Mouse (Mus musculus) testis, adult 2 months (tissue): Measurements from ENCODE around the gene Fpgt. TPM values are rescaled to one million over a fixed set of nuclear protein-coding genes. Genes with fewer than 3 reads are reported as not detected.
A peak's percentile ranks its signal among the peaks of the same experiment; 100 is the strongest.

Experiments used
- H3K27ac ChIP-seq: fragments of 200-500 bp; 2 replicates; pipeline ENCODE4 v1.5.1; 2012; ENCODE audit warnings: low read depth, low read length; ENCODE audit not compliant: control insufficient read depth, insufficient read depth
- H3K27me3 ChIP-seq: fragments of 200-500 bp; 2 replicates; pipeline ENCODE4 v1.6.1; 2012; ENCODE audit warnings: mild to moderate bottlenecking, low read length, moderate library complexity; ENCODE audit not compliant: control insufficient read depth, insufficient read depth
- H3K36me3 ChIP-seq: fragments of 200-500 bp; 2 replicates; pipeline ENCODE4 v1.6.1; 2012; ENCODE audit warnings: mild to moderate bottlenecking, low read length; ENCODE audit not compliant: control insufficient read depth, insufficient read depth
- H3K4me1 ChIP-seq: fragments of 200-500 bp; 2 replicates; pipeline ENCODE4 v1.6.1; 2012; ENCODE audit warnings: low read length; ENCODE audit not compliant: control insufficient read depth, insufficient read depth
- H3K4me3 ChIP-seq: fragments of 200-500 bp; 2 replicates; pipeline ENCODE4 v1.5.1; 2012; ENCODE audit warnings: low read depth, mild to moderate bottlenecking, low read length, moderate library complexity, mixed read lengths; ENCODE audit not compliant: control insufficient read depth
- CTCF ChIP-seq: fragments of 200-500 bp; IDR thresholded peaks from 2 replicates; pipeline ENCODE4 v1.5.1; 2012; ENCODE audit warnings: low read depth, mild to moderate bottlenecking, inconsistent platforms, low read length, moderate library complexity; ENCODE audit not compliant: control insufficient read depth, insufficient read depth, insufficient replicate concordance
- POLR2A ChIP-seq: fragments of 200-500 bp; IDR thresholded peaks from 2 replicates; pipeline ENCODE4 v1.6.1; 2012; ENCODE audit warnings: low read depth, mild to moderate bottlenecking, inconsistent platforms, low read length, moderate library complexity; ENCODE audit not compliant: control insufficient read depth
- polyA plus RNA-seq: library from polyadenylated mRNA; depleted of rRNA; stranded (reverse); fragments of >200 nt; gene quantifications from 2 replicates; pipeline ENCODE4 v1.2.3, GENCODE M21; 2012; rRNA removed

Gene Fpgt
- 8.2 and 12.5 TPM in 2 replicates for polyA plus RNA-seq

DNA sequence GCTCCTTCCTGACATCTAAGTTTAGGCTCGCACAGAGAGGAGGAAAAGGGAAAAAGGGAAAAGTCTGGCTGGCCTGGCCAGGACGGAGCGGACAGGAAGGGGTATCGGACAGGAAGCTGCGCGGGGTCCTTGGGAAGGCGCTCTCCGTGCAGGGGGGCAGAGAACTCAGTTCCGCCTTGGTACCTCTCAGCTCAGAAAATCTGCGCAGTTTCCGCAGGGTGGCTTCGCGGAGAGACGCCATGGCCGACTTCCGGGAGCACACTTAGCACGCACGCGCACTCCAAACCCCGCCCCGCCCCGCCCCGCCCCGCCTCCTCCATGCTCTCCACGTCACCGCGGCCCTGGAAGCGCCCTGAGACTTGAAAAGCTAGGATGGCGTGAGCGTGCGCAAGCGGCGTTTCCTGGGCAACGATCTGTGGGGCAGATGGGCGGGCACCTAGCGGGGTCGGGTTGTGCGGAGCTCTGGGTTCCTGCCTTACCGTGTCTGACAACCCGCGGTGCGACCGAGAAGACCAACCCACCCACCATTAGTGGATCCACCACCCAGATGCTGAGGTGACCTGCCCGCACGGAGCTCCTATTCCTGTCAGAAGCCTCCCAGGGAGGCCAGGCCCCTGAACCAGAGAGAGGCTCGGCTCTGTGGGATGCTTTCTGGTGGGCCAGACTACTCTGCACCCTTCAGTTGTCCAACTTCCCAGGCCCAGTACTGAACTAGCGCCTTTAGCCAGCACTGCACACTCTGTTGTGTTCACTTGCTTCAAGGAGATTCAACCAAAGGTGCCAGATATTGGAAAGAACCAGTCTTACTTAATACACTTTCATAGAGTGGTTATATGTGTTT lies at the start of gene Fpgt, which contains the start of gene Lrriq3:
Gene Fpgt, minus strand, starts transcription at position 288 of the 841 bp plus-strand sequence.
Gene Lrriq3, plus strand, starts transcription at position 319 of the 841 bp plus-strand sequence.
- 0 out of 2 replicates have a peak, but pooled peaks cover 1% of the 10 kb centered on the region for H3K36me3 ChIP-seq
- H3K27ac ChIP-seq, result peak within 1 kb of the TSS; percentile 80
- peak within 1 kb of the TSS; percentile 92 for H3K4me3 ChIP-seq
- no peaks in the 10 kb centered on the region for H3K27me3 ChIP-seq
- H3K4me1 ChIP-seq, result no peaks in the 10 kb centered on the region
- TF ChIP-seq CTCF (no peak), POLR2A (peak; percentile 92)

DNA sequence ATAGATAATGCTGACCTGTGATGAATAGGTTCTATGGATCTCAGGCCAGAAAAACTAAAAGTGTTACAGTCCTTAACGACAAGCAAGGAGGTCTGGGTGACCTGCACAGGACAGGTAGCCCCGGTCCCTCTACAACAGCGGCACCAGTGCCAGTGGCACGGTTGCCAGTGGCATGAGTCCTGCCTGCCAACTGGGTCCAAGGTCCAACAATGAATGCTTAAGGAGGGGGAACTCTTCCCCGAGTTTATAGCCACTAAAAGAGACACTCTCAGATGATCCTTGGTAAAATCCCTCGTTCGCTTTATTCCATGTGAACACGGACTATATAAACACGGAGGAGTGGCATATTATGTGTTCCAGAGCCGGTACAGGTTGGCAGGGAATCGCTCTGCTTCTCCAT lies 47.8 kb upstream of the Fpgt start:
- H3K27me3 ChIP-seq, result no peaks in the 10 kb centered on the region
- H3K4me1 ChIP-seq, result no peaks in the 10 kb centered on the region
- no peak overlapping the region for H3K27ac ChIP-seq
- H3K4me3 ChIP-seq, result no peak overlapping the region
- H3K36me3 ChIP-seq, result no peaks in the 10 kb centered on the region
- no peak for TF ChIP-seq POLR2A
- no peak for TF ChIP-seq CTCF

DNA sequence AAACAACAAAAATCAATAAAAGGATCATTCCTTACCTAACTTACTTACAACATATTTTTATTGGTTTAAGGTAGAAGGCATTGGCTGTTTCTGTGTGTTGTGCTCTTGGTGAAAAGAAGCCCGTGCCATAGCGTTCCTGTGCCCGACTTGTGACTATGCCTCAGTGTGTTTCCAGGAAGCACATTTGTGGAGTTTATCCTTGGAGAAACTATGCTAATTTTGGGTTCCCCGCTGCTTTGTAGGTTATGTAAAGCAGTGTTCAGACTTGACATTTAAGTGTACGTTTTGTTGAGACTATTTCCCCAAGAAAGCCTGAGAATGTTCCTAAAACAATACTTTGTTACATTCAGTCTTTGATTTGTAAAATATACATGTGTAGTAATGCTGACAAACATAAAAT lies 44.5 kb upstream of the Fpgt start:
- Histone ChIP-seq H3K4me1 (no peaks in the 10 kb centered on the region), H3K4me3 (no peak overlapping the region), H3K36me3 (no peaks in the 10 kb centered on the region; the same call in 1 of the 2 replicates), H3K27me3 (no peaks in the 10 kb centered on the region), H3K27ac (no peak overlapping the region)
- TF ChIP-seq POLR2A, result no peak
- no peak for TF ChIP-seq CTCF

DNA sequence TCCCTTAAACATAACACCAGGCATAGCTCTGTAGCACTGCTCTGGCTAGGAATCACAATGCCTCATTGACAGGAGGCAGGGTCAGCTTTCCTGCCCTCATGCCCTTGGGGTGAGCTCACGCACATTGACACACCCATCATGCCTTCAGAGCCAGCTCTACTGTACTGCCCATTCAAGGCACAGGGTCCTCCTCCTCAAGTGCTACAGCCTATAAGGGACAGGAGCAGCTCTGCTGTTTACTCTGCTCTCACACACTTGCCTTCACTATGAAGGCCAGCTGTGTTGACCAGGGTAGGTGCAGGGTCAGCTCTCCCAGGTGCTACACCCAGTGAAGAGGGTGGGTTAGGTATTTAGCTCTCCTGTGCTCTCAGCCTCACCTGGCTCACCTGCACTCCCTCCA lies 12.8 kb upstream of the Fpgt start:
- Histone ChIP-seq H3K4me1 (no peaks in the 10 kb centered on the region), H3K27ac (peak overlapping the region; percentile 66), H3K27me3 (no peaks in the 10 kb centered on the region), H3K4me3 (peak overlapping the region; percentile 66), H3K36me3 (peaks cover 2% of the 10 kb centered on the region; the same call in 1 of the 2 replicates)
- TF ChIP-seq CTCF (no peak), POLR2A (peak; percentile 56; the same call in 1 of the 2 replicates)

- H3K4me1 ChIP-seq, result no peaks in the 10 kb centered on the region
- TF ChIP-seq POLR2A (no peak), CTCF (no peak)
- no peaks in the 10 kb centered on the region for H3K27me3 ChIP-seq
- H3K4me3 ChIP-seq, result no peak overlapping the region
- H3K27ac ChIP-seq, result no peak overlapping the region
- no peaks in the 10 kb centered on the region; the same call in 1 of the 2 replicates for H3K36me3 ChIP-seq
Measured at GRCm38 (mm10) chr3:155099266-155099665, 6.1 kb upstream of the Fpgt start.

GRCm38 (mm10) chr3:155092081-155092480 lies 1.1 kb downstream of the Fpgt start:
- TF ChIP-seq CTCF, result no peak
- TF ChIP-seq POLR2A, result no peak
- H3K4me3 ChIP-seq, result no peak overlapping the region; the same call in 1 of the 2 replicates

GRCm38 (mm10) chr3:155077908-155078307 lies 15.3 kb downstream of the Fpgt start:
- Histone ChIP-seq H3K4me3 (no peak overlapping the region), H3K36me3 (no peaks in the 10 kb centered on the region), H3K27ac (no peak overlapping the region), H3K4me1 (no peaks in the 10 kb centered on the region), H3K27me3 (no peaks in the 10 kb centered on the region)
- TF ChIP-seq POLR2A, result no peak
- no peak for TF ChIP-seq CTCF

More at GRCm38 (mm10) chr3:155092081-155092480, 1.1 kb downstream of the Fpgt start:
- Histone ChIP-seq H3K36me3 (peaks cover 4% of the 10 kb centered on the region; the same call in 1 of the 2 replicates), H3K4me1 (no peaks in the 10 kb centered on the region), H3K27ac (no peak overlapping the region), H3K27me3 (no peaks in the 10 kb centered on the region)
